Mouse (Mus musculus) neural tube, embryonic 11.5 days (tissue): ENCODE measurements around the gene Scnm1. TPM values are rescaled to one million over a fixed set of nuclear protein-coding genes. Genes with fewer than 3 reads are reported as not detected.

ENCODE experiments used
- ATAC-seq: fragments of 200-750 bp; cut with Nextera tagmentation; 2 replicates; pipeline ENCODE4 v1.8.0; 2017; ENCODE audit warnings: moderate number of reproducible peaks, mild to moderate bottlenecking, moderate TSS enrichment, moderate library complexity; ENCODE audit not compliant: insufficient read depth, low FRiP score, low TSS enrichment
- DNase-seq: peaks from one replicate; pipeline ENCODE4 v3.0.0-alpha.2; 2015; ENCODE audit warnings: low spot score
- H3K27ac ChIP-seq: fragments of 300-500 bp; sonication (generic); 2 replicates; pipeline ENCODE4 v1.5.1; 2014; ENCODE audit warnings: low read depth, mild to moderate bottlenecking, low read length
- H3K27me3 ChIP-seq: fragments of 300-500 bp; sonication (generic); 2 replicates; pipeline ENCODE4 v1.6.1; 2014; ENCODE audit warnings: mild to moderate bottlenecking, low read length, mixed read lengths; ENCODE audit not compliant: control insufficient read depth, insufficient read depth
- H3K36me3 ChIP-seq: fragments of 300-500 bp; sonication (generic); 2 replicates; pipeline ENCODE4 v1.6.1; 2014; ENCODE audit warnings: mild to moderate bottlenecking, low read length, moderate library complexity, mixed read lengths; ENCODE audit not compliant: control insufficient read depth, insufficient read depth
- H3K4me1 ChIP-seq: fragments of 300-500 bp; sonication (generic); 2 replicates; pipeline ENCODE4 v1.6.1; 2014; ENCODE audit warnings: low read length, mixed read lengths; ENCODE audit not compliant: control insufficient read depth, insufficient read depth
- H3K4me2 ChIP-seq: fragments of 300-500 bp; sonication (generic); 2 replicates; pipeline ENCODE4 v1.6.1; 2014; ENCODE audit warnings: low read depth, mild to moderate bottlenecking, moderate library complexity
- H3K4me3 ChIP-seq: fragments of 300-500 bp; sonication (generic); 2 replicates; pipeline ENCODE4 v1.5.1; 2014; ENCODE audit warnings: low read depth, low read length
- H3K9ac ChIP-seq: fragments of 300-500 bp; sonication (generic); 2 replicates; pipeline ENCODE4 v1.6.1; 2014; ENCODE audit warnings: mild to moderate bottlenecking, low read length
- H3K9me3 ChIP-seq: fragments of 300-500 bp; sonication (generic); 2 replicates; pipeline ENCODE4 v1.6.1; 2016; ENCODE audit warnings: low read length; ENCODE audit not compliant: control insufficient read depth
- WGBS: fragments of 180-500 bp; shearing (Covaris S2); extraction: QIAGEN DNeasy Blood & Tissue Kit; methylation state at CpG from one replicate; pipeline ENCODE4 v1.1.7; 2014; 5-methylcytosine and 5-hydroxymethylcytosine counted together
- polyA plus RNA-seq: library from polyadenylated mRNA; unstranded; fragments of >200 nt; fragmentation: Nextera tagmentation; extraction: Ambion mirVana; gene quantifications from 2 replicates; pipeline ENCODE4 v1.2.1, GENCODE M21; 2014

Gene Scnm1
- polyA plus RNA-seq, 1 experiment from 2014 or later = 85.0 TPM

DNA sequence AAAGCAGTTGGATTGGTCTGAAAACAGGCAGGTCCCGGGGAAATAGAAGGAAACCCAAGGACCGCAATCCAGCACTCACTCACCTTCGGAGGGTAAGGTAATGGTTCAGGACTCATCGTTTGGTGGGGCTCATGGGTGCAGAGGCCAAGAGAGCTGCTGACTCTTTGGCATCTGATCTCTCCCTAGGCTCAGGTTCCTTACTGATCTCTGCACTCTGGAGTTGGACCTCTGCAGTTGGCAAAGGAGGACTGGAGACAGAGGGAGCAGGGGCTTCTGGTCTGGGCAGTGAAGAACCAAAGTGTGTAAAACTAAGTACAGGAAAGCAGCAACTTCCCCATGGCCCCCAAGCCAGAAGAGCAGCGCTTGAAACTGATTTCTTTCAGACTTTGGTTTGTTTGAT lies 3.7 kb downstream of the Scnm1 start:
- H3K27me3 ChIP-seq = no peaks in the 10 kb centered on the region
- 85% methylated on average over 5 of the region's 5 CpGs for WGBS

DNA sequence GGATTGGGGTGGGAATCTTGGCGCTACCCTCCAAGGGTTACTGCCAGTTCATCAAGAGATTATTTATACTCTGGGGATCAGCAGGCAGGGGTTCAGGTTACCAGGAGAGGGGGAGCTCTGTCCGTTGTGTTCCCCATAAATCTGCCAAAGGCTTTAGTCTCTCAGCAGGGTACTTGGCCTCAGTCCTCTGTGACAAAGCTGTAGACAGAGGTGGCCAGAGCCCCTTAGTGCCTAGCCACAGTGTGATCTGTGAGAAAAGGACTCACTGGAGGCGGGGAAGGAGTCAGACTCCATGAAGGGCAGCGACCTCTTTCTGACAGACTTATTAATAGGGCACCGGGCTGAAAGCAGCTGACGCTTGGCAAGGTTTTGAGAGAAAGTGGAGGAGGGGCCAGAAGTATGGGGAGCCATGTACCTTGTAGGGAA lies 4.6 kb downstream of the Scnm1 start:
- Histone ChIP-seq H3K4me2 (no peak overlapping the region; the same call in 1 of the 2 replicates), H3K9me3 (no peaks in the 10 kb centered on the region), H3K36me3 (no peaks in the 10 kb centered on the region), H3K4me1 (peaks cover 9% of the 10 kb centered on the region), H3K27ac (peak overlapping the region; percentile 56), H3K9ac (peak overlapping the region; percentile 18; the same call in 1 of the 2 replicates), H3K27me3 (no peaks in the 10 kb centered on the region), H3K4me3 (no peak overlapping the region)
- ATAC-seq (no peak; the same call in 1 of the 2 replicates), DNase-seq (no peak)
- WGBS = 7% methylated on average over 6 of the region's 6 CpGs

More for the DNA sequence above, 3.7 kb downstream of the Scnm1 start:
- peaks cover 12% of the 10 kb centered on the region for H3K4me1 ChIP-seq
- no peak overlapping the region for H3K4me3 ChIP-seq
- no peak for ATAC-seq
- H3K27ac ChIP-seq = no peak overlapping the region
- no peaks in the 10 kb centered on the region for H3K36me3 ChIP-seq
- no peak for DNase-seq
- H3K9ac ChIP-seq = no peak overlapping the region
- H3K9me3 ChIP-seq = no peaks in the 10 kb centered on the region
- H3K4me2 ChIP-seq = no peak overlapping the region

DNA sequence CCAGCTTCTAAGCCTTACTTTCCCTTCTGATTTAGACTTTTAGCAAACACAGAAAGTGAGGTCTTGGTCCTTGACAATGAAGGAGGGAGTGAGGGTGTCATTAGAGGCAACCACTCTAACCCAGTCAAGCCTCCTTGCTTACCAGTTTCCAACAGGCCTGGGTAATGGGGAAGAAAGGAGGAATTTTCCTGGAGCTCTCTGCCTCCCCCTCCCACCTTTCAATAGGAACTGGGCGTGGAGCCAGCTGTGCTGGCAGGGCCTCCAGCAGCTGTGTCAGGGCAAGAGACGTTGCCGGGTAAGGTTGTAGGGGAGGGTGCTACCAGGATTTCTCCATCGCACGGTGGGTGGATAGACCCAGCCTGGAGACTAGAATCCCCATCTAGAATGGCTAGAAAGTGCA lies 8.8 kb downstream of the Scnm1 start:
- Histone ChIP-seq H3K27me3 (no peaks in the 10 kb centered on the region), H3K27ac (no peak overlapping the region), H3K4me2 (no peak overlapping the region), H3K36me3 (peaks cover 10% of the 10 kb centered on the region), H3K9me3 (no peaks in the 10 kb centered on the region), H3K9ac (no peak overlapping the region), H3K4me3 (no peak overlapping the region), H3K4me1 (peaks cover 7% of the 10 kb centered on the region)
- 49% methylated on average over 5 of the region's 5 CpGs for WGBS
- DNase-seq (no peak), ATAC-seq (no peak)

DNA sequence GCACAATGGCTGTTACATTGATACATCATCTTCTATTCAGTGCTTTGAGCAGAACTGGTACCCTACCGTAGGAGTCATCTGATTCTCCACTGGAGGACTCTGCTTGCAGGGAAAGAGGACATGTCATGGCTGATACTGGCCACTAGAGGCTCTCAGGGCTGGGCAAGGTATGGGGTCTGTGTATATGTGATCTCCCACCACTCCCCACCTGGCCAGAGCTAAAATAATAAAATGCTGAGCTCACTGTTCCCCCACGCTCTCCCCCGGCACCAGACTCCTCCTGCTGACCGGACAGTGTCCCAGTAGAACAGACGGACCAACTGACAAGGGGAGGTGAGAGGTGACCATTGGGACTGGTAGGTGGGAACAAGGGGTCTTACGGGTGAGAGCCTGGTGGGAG lies 9.6 kb downstream of the Scnm1 start, which contains the start of gene Tmod4:
Gene Tmod4 (plus strand): TSS at position 231 of the 400 bp plus-strand sequence.
- Histone ChIP-seq H3K27ac (no peak within 1 kb of the TSS), H3K9me3 (no peaks in the 10 kb centered on the region), H3K27me3 (no peaks in the 10 kb centered on the region), H3K4me3 (no peak within 1 kb of the TSS), H3K4me1 (peaks cover 2% of the 10 kb centered on the region), H3K36me3 (peaks cover 14% of the 10 kb centered on the region), H3K9ac (no peak within 1 kb of the TSS), H3K4me2 (no peak within 1 kb of the TSS)
- DNase-seq = peak; percentile 9
- 0 out of 2 replicates have a peak, but pooled peaks have one; percentile 29 for ATAC-seq
- WGBS = 69% methylated on average over 6 of the region's 6 CpGs

DNA sequence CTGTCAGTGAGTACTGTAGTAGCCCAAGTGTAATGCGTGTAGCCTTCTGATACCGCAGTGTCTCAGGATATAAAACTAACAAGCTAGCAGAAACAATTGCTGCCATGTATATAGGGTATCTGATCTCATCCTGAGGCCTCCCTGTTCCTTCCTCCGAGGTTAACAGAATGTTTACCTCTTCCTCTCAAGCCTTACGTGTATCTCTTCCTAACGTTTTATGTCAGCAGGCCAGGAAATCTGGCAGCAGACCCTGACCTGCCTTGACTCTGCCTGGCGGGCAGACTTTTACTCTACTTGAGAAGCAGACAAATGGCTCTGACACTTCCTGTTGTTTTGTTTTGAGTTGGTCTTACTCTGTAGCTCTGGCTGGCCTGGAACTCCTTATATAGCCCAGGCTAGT lies 12.2 kb downstream of the Scnm1 start:
- no peaks in the 10 kb centered on the region for H3K4me1 ChIP-seq
- ATAC-seq (no peak), DNase-seq (no peak)
- peaks cover 25% of the 10 kb centered on the region for H3K36me3 ChIP-seq
- H3K4me3 ChIP-seq = no peak overlapping the region
- WGBS = 76% methylated on average over 6 of the region's 6 CpGs
- no peak overlapping the region for H3K4me2 ChIP-seq
- H3K27ac ChIP-seq = no peak overlapping the region
- H3K9ac ChIP-seq = no peak overlapping the region
- no peaks in the 10 kb centered on the region for H3K27me3 ChIP-seq
- H3K9me3 ChIP-seq = no peaks in the 10 kb centered on the region

DNA sequence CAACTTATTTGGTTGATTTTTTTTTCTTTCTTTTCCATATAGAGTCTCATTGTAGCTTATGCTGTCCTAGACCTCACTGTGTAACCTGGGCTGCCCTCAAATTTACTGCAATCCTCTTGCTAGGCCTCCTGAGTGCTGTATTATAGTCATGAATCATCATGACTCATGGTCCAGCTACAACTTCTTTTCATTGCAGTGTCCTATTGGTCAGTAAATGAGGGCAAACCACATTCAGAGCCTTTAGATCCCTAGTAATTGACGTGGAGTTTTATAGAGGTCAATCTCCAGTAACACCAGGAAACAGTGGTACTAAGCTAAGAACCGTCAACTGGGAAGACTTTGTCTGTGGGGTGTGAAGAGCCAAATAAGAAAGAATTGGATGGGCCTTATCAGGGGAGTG lies 16.1 kb downstream of the Scnm1 start:
- Histone ChIP-seq H3K4me1 (no peaks in the 10 kb centered on the region), H3K9ac (no peak overlapping the region), H3K27me3 (no peaks in the 10 kb centered on the region), H3K4me3 (no peak overlapping the region), H3K9me3 (no peaks in the 10 kb centered on the region), H3K27ac (no peak overlapping the region), H3K36me3 (peaks cover 34% of the 10 kb centered on the region), H3K4me2 (no peak overlapping the region)
- no peak for DNase-seq
- ATAC-seq = no peak
- WGBS = 67% methylated on average over 2 of the region's 2 CpGs

DNA sequence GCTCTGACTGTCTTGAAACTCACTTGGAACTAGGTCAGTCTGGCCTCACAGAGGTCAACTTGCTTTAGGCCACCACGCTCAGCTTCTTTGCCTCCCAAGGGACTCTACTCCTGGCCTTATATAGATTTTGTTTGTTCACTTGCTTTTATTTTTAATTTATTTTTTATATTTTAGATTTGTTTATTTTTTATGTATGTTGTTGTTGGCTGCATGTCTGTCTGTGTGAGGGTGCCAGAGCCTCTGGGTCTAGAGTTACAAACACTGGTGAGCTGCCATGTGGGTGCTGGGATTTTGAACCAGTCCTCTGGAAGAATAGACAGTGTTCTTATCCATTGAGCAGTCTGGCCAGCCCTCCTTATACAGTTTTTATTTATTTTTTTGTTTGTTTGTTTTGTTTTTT lies 21.1 kb downstream of the Scnm1 start:
- H3K4me2 ChIP-seq = no peak overlapping the region
- DNase-seq (no peak), ATAC-seq (no peak)
- peaks cover 5% of the 10 kb centered on the region; the same call in 1 of the 2 replicates for H3K4me1 ChIP-seq
- H3K4me3 ChIP-seq = no peak overlapping the region
- no peaks in the 10 kb centered on the region for H3K9me3 ChIP-seq
- no peak overlapping the region for H3K9ac ChIP-seq
- H3K27me3 ChIP-seq = no peaks in the 10 kb centered on the region
- peaks cover 13% of the 10 kb centered on the region for H3K36me3 ChIP-seq
- WGBS = 74% methylated on average over 1 of the region's 1 CpGs
- no peak overlapping the region for H3K27ac ChIP-seq

DNA sequence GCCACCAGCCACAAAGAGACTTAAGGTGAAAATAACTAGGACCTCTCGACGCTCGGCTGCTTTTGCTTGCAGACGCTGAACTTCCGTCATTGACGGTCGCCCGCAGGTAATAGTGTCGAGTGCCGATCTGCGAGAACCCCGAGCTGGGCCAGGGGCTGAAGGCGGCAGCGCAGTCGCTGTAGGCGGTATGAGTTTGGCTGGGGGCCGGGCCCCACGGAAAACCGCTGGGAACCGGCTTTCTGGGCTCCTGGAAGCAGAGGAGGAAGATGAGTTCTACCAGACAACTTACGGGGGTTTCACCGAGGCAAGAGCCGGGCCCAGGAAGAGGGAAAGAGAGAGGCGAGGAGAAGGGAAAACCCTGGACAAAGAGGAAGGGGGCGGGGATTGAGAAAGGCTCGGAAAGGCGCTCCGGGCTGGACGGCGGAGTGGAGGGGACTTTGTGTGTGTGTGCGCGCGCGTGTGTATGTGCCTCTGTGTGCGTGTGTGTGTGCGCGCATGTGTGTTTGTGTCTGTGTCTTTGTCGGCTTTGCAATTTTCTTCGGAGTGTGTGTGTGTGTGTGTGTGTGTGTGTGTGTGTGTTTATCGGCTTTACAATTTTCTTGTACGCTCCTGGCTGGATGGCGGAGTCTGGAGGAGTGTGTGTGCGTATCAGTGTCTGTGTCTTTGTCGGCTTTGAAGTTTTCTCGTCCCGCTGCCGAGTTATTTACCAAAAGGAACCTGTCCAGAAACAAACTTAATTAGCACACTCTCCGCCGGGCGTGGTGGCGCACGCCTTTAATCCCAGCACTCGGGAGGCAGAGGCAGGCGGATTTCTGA lies 22.7 kb downstream of the Scnm1 start, which contains the start of gene Vps72:
Gene Vps72 (plus strand): TSS at position 112 of the 816 bp plus-strand sequence.
- H3K9me3 ChIP-seq = no peaks in the 10 kb centered on the region
- H3K4me2 ChIP-seq = peak within 1 kb of the TSS; percentile 38
- DNase-seq (peak; percentile 93), ATAC-seq (peak; percentile 54; the same call in 1 of the 2 replicates)
- 1% methylated on average over 54 of the region's 54 CpGs for WGBS
- H3K4me1 ChIP-seq = peaks cover 5% of the 10 kb centered on the region; the same call in 1 of the 2 replicates
- peaks cover 10% of the 10 kb centered on the region for H3K36me3 ChIP-seq
- no peaks in the 10 kb centered on the region for H3K27me3 ChIP-seq
- H3K4me3 ChIP-seq = peak within 1 kb of the TSS; percentile 64
- peak within 1 kb of the TSS; percentile 85 for H3K9ac ChIP-seq
- peak within 1 kb of the TSS; percentile 93 for H3K27ac ChIP-seq

DNA sequence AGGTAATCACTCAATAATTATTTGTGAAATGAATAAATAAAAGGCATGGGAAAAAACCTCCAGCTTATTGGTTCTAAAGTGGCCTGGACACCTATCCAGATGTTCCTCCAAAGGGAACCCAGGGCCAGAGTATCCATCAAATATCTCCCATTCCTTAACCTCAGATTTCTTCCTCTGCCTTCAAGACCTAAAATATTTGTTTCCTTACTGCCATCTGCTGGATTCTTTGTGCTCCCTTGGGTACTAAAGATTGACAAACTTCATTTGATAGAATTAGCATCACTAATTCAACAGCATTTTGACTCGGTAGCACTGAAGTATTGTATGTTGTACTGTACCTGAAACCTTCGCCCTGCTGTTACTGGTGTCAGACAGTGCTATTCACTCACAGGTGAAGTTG lies 25.9 kb downstream of the Scnm1 start:
- Histone ChIP-seq H3K27me3 (no peaks in the 10 kb centered on the region), H3K4me2 (no peak overlapping the region), H3K9me3 (no peaks in the 10 kb centered on the region), H3K9ac (no peak overlapping the region), H3K4me3 (no peak overlapping the region), H3K27ac (no peak overlapping the region), H3K36me3 (peaks cover 2% of the 10 kb centered on the region; the same call in 1 of the 2 replicates), H3K4me1 (peaks cover 12% of the 10 kb centered on the region)
- DNase-seq (no peak), ATAC-seq (no peak)
- WGBS = 76% methylated on average over 2 of the region's 2 CpGs
